Mouse (Mus musculus) hindbrain, embryonic 10.5 days (tissue): ENCODE data around the gene Ccdc121. TPM values are rescaled to one million over a fixed set of nuclear protein-coding genes. Genes with fewer than 3 reads are reported as not detected.
"Not testable (repeated sequence)": the region's sequence is repeated elsewhere in the genome, so short reads cannot be mapped to it uniquely, and the experiment has no call there.

Source experiments
- DNase-seq: peaks from one replicate; pipeline ENCODE4 v3.0.0-alpha.2; 2017; ENCODE audit warnings: low spot score
- H3K27ac ChIP-seq: fragments of 300-500 bp; sonication (generic); 2 replicates; pipeline ENCODE4 v1.5.1; 2016; ENCODE audit warnings: mild to moderate bottlenecking, moderate library complexity
- H3K27me3 ChIP-seq: fragments of 300-500 bp; sonication (generic); 2 replicates; pipeline ENCODE4 v1.6.1; 2016; ENCODE audit warnings: mild to moderate bottlenecking; ENCODE audit not compliant: poor library complexity, insufficient read depth, severe bottlenecking
- H3K36me3 ChIP-seq: fragments of 300-500 bp; sonication (generic); 2 replicates; pipeline ENCODE4 v1.6.1; 2016; ENCODE audit warnings: mild to moderate bottlenecking, moderate library complexity
- H3K4me1 ChIP-seq: fragments of 300-500 bp; sonication (generic); replicated peaks from 2 replicates; pipeline ENCODE4 v1.6.1; 2016; ENCODE audit warnings: mild to moderate bottlenecking
- H3K4me3 ChIP-seq: fragments of 300-500 bp; sonication (generic); 2 replicates; pipeline ENCODE4 v1.5.1; 2016; ENCODE audit warnings: mild to moderate bottlenecking, moderate library complexity
- H3K9me3 ChIP-seq: fragments of 300-500 bp; sonication (generic); 2 replicates; pipeline ENCODE4 v1.6.1; 2016; ENCODE audit warnings: mild to moderate bottlenecking, moderate library complexity
- WGBS: fragments of 180-500 bp; shearing (Covaris S2); methylation state at CpG from one replicate; pipeline ENCODE4 v1.1.7; 2016; 5-methylcytosine and 5-hydroxymethylcytosine counted together
- polyA plus RNA-seq: library from polyadenylated mRNA; unstranded; fragments of >200 nt; fragmentation: Nextera tagmentation; extraction: Ambion mirVana; gene quantifications from 2 replicates; pipeline ENCODE4 v1.2.1, GENCODE M21; 2016

The Ccdc121 gene
- polyA plus RNA-seq, 1 experiment from 2014 or later = 0.10 TPM

GRCm38 (mm10) chr1:181535165-181535873, 24.1 kb upstream of the Ccdc121 start:
- DNase-seq = no peak
- WGBS = 70% methylated on average over 10 of the region's 10 CpGs
- Histone ChIP-seq H3K27me3 (no peaks in the 10 kb centered on the region), H3K27ac (no peak overlapping the region), H3K4me1 (0 out of 2 replicates have a peak, but pooled peaks cover 5% of the 10 kb centered on the region), H3K4me3 (no peak overlapping the region), H3K36me3 (no peaks in the 10 kb centered on the region), H3K9me3 (no peaks in the 10 kb centered on the region)

GRCm38 (mm10) chr1:181529368-181529767, 18.1 kb upstream of the Ccdc121 start:
- Histone ChIP-seq H3K27me3 (no peaks in the 10 kb centered on the region), H3K4me1 (peaks cover 16% of the 10 kb centered on the region; the same call in 1 of the 2 replicates), H3K27ac (no peak overlapping the region), H3K9me3 (no peaks in the 10 kb centered on the region), H3K36me3 (no peaks in the 10 kb centered on the region), H3K4me3 (no peak overlapping the region)
- WGBS = 81% methylated on average over 4 of the region's 4 CpGs
- no peak for DNase-seq

GRCm38 (mm10) chr1:181525996-181526395, 14.7 kb upstream of the Ccdc121 start:
- H3K4me1 ChIP-seq = peaks cover 27% of the 10 kb centered on the region
- no peaks in the 10 kb centered on the region for H3K27me3 ChIP-seq
- DNase-seq = no peak
- no peaks in the 10 kb centered on the region for H3K36me3 ChIP-seq
- no peak overlapping the region; the same call in 1 of the 2 replicates for H3K27ac ChIP-seq
- H3K9me3 ChIP-seq = no peaks in the 10 kb centered on the region
- no peak overlapping the region for H3K4me3 ChIP-seq
- 50% methylated on average over 5 of the region's 5 CpGs for WGBS

GRCm38 (mm10) chr1:181523831-181524230, 12.6 kb upstream of the Ccdc121 start:
- no peaks in the 10 kb centered on the region for H3K27me3 ChIP-seq
- H3K4me1 ChIP-seq = peaks cover 24% of the 10 kb centered on the region
- H3K27ac ChIP-seq = peak overlapping the region; percentile 76
- no peaks in the 10 kb centered on the region for H3K9me3 ChIP-seq
- WGBS = 47% methylated on average over 5 of the region's 5 CpGs
- no peaks in the 10 kb centered on the region for H3K36me3 ChIP-seq
- no peak overlapping the region for H3K4me3 ChIP-seq
- no peak for DNase-seq

GRCm38 (mm10) chr1:181521401-181522091, 10.3 kb upstream of the Ccdc121 start:
- Histone ChIP-seq H3K4me3 (no peak overlapping the region), H3K36me3 (no peaks in the 10 kb centered on the region), H3K27me3 (no peaks in the 10 kb centered on the region), H3K27ac (no peak overlapping the region), H3K9me3 (no peaks in the 10 kb centered on the region), H3K4me1 (peaks cover 24% of the 10 kb centered on the region)
- WGBS = 74% methylated on average over 11 of the region's 11 CpGs
- DNase-seq = no peak

- Histone ChIP-seq H3K4me1 (peaks cover 12% of the 10 kb centered on the region), H3K27me3 (no peaks in the 10 kb centered on the region), H3K27ac (no peak overlapping the region), H3K36me3 (no peaks in the 10 kb centered on the region), H3K4me3 (no peak overlapping the region), H3K9me3 (no peaks in the 10 kb centered on the region)
- no peak for DNase-seq
- WGBS = 79% methylated on average over 4 of the region's 4 CpGs
Observed at GRCm38 (mm10) chr1:181519137-181519536, 7.9 kb upstream of the Ccdc121 start.

- H3K27me3 ChIP-seq = no peaks in the 10 kb centered on the region
- WGBS = 91% methylated on average over 9 of the region's 9 CpGs
- H3K4me1 ChIP-seq = peaks cover 5% of the 10 kb centered on the region; the same call in 1 of the 2 replicates
- no peak overlapping the region for H3K27ac ChIP-seq
- H3K4me3 ChIP-seq = no peak overlapping the region
- DNase-seq = no peak
- no peaks in the 10 kb centered on the region for H3K9me3 ChIP-seq
- no peaks in the 10 kb centered on the region for H3K36me3 ChIP-seq
Observed at GRCm38 (mm10) chr1:181518046-181518445, 6.8 kb upstream of the Ccdc121 start.

GRCm38 (mm10) chr1:181512430-181513129, 1.3 kb upstream of the Ccdc121 start:
- no peak for DNase-seq
- no peaks in the 10 kb centered on the region for H3K27me3 ChIP-seq
- 86% methylated on average over 15 of the region's 15 CpGs for WGBS
- H3K9me3 ChIP-seq = no peaks in the 10 kb centered on the region
- H3K36me3 ChIP-seq = no peaks in the 10 kb centered on the region
- H3K27ac ChIP-seq = no peak overlapping the region
- H3K4me3 ChIP-seq = no peak overlapping the region
- no peaks in the 10 kb centered on the region for H3K4me1 ChIP-seq

- H3K4me3 ChIP-seq, DNase-seq, H3K4me1 ChIP-seq, H3K9me3 ChIP-seq, H3K27ac ChIP-seq, H3K27me3 ChIP-seq, H3K36me3 ChIP-seq: not testable (repeated sequence)
- whole genome bisulfite sequencing = 79% methylated on average over 11 of the region's 11 CpGs
Observed at GRCm38 (mm10) chr1:181510855-181511254, 396 bp downstream of the Ccdc121 start.

- Histone ChIP-seq H3K4me1 (0 out of 2 replicates have a peak, but pooled peaks cover 6% of the 10 kb centered on the region), H3K36me3 (no peaks in the 10 kb centered on the region), H3K27ac (no peak overlapping the region), H3K27me3 (no peaks in the 10 kb centered on the region), H3K9me3 (no peaks in the 10 kb centered on the region), H3K4me3 (no peak overlapping the region)
- no peak for DNase-seq
- 65% methylated on average over 8 of the region's 8 CpGs for WGBS
Observed at GRCm38 (mm10) chr1:181505367-181505766, 5.9 kb downstream of the Ccdc121 start.

GRCm38 (mm10) chr1:181503471-181503870, 7.8 kb downstream of the Ccdc121 start:
- no peaks in the 10 kb centered on the region for H3K9me3 ChIP-seq
- no peaks in the 10 kb centered on the region for H3K36me3 ChIP-seq
- WGBS = 82% methylated on average over 2 of the region's 2 CpGs
- H3K27me3 ChIP-seq = no peaks in the 10 kb centered on the region
- H3K4me3 ChIP-seq = no peak overlapping the region
- 0 out of 2 replicates have a peak, but pooled peaks cover 6% of the 10 kb centered on the region for H3K4me1 ChIP-seq
- H3K27ac ChIP-seq = no peak overlapping the region; the same call in 1 of the 2 replicates
- no peak for DNase-seq

GRCm38 (mm10) chr1:181484696-181485095, 26.6 kb downstream of the Ccdc121 start:
- no peak overlapping the region for H3K4me3 ChIP-seq
- WGBS = 82% methylated on average over 5 of the region's 5 CpGs
- no peak for DNase-seq
- H3K36me3 ChIP-seq = no peaks in the 10 kb centered on the region
- no peaks in the 10 kb centered on the region for H3K4me1 ChIP-seq
- H3K27ac ChIP-seq = no peak overlapping the region
- no peaks in the 10 kb centered on the region for H3K9me3 ChIP-seq
- H3K27me3 ChIP-seq = no peaks in the 10 kb centered on the region

- H3K36me3 ChIP-seq = no peaks in the 10 kb centered on the region
- no peaks in the 10 kb centered on the region for H3K4me1 ChIP-seq
- no peak overlapping the region for H3K4me3 ChIP-seq
- H3K9me3 ChIP-seq = peaks cover 6% of the 10 kb centered on the region
- no peak overlapping the region for H3K27ac ChIP-seq
- no peak for DNase-seq
- no peaks in the 10 kb centered on the region for H3K27me3 ChIP-seq
- 81% methylated on average over 6 of the region's 6 CpGs for WGBS
Observed at GRCm38 (mm10) chr1:181476557-181476956, 34.7 kb downstream of the Ccdc121 start.
